Mouse (Mus musculus) cortical plate, adult 2 months (tissue): Measurements from ENCODE around the gene Zfhx3.

Source experiments
- CTCF ChIP-seq: fragments of 200-500 bp; IDR thresholded peaks from 2 replicates; pipeline ENCODE4 v1.5.1; 2011; ENCODE audit warnings: mild to moderate bottlenecking, control low read depth, low read length; ENCODE audit not compliant: insufficient read depth; ENCODE audit errors: extremely low read depth
- POLR2A ChIP-seq: fragments of 200-500 bp; IDR thresholded peaks from 2 replicates; pipeline ENCODE4 v1.6.1; 2011; ENCODE audit warnings: mild to moderate bottlenecking, low read length, control low read depth; ENCODE audit not compliant: insufficient read depth; ENCODE audit errors: extremely low read depth

GRCm38 (mm10) chr8:108573295-108574017 lies 631.0 kb downstream of the Zfhx3 start:
- TF ChIP-seq POLR2A = no peak
- no peak for TF ChIP-seq CTCF
